Mouse (Mus musculus) Patski (cell line): Measurements from ENCODE around the gene Hoxc11. TPM values are rescaled to one million over a fixed set of nuclear protein-coding genes. Genes with fewer than 3 reads are reported as not detected.
A peak's percentile ranks its signal among the peaks of the same experiment; 100 is the strongest.

Experiments
- ATAC-seq: fragments of 100-300 bp; one replicate; pipeline ENCODE4 v1.8.0; 2021
- CTCF ChIA-PET: fragments of 350-600 bp; sonication (Branson Sonifier 250); formaldehyde crosslinking; loops from one replicate; lab custom pipeline; 2022; ENCODE audit warnings: inconsistent platforms; lab: Charles Lee
- POLR2A ChIA-PET: fragments of 350-600 bp; sonication (Branson Sonifier 250); formaldehyde crosslinking; loops from one replicate; lab custom pipeline; 2022; ENCODE audit warnings: antibody characterized with exemption, inconsistent platforms; lab: Charles Lee
- DNase-seq: peaks from one replicate; pipeline ENCODE4 v3.0.0-alpha.2; 2011; ENCODE audit warnings: low read depth, low spot score
- H3K27me3 ChIP-seq: fragments of 371-371 bp; one replicate; pipeline ENCODE4 v1.5.1; 2021
- CTCF ChIP-seq: fragments of 100-300 bp; IDR thresholded peaks from one replicate; pipeline ENCODE4 v1.5.1; 2021
- in situ Hi-C: fragments of 300-500 bp; cut with MboI; formaldehyde crosslinking; loops from 3 replicates; pipeline ENCODE4 v1.11.1; 2018; ENCODE audit warnings: low pct_unique_long_range_greater_than_20kb, mixed read lengths
- polyA plus RNA-seq: library from polyadenylated mRNA; unstranded; gene quantifications from one replicate; pipeline ENCODE4 v1.2.3, GENCODE M21; 2021

Gene Hoxc11
- polyA plus RNA-seq, 1 experiment from 2014 or later: not detected

DNA sequence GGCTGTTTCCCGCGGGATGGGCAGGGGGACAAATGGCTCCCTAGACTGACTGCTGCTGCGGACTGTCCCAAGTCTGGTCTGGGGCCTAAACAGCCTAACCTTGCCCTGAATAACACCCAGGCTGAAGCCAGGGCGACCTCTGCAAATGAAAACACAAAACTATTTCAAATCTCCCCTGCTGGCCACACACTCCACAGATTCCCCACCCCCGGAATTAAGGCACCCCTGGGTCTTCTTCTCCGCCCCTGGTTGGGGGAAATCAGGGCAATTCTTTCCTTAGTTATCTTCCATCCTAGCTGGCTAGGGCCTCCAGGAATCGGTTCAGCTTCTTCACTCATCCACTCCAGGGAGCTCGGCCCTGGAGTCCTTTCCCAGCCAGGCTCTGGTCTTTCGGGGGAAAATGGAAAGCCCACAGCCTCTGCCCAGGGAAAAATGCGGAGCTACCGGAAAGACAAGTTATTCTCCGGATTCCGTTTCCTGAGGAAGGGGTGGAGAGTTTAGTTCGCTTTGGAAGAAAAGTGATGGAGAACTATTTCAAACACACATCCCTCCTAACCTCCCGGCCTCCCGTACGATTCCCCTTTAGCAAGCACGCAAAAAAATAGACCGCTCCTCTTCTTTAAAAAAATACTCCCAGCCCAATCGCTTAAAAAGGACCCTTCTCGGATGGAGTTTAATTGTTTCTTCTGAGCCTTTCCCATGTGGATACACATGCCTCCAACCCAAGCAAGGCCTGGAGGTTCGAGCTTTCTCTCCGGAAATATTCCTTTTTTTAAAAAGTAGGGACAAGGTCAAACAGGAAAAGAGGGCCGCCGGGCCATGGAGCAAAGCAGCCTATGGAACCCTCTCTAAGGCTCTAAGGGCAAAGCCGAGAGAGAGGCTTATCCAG is 11.0 kb downstream of the Hoxc11 start:
- ATAC-seq (no peak), DNase-seq (no peak)
- ChIA-PET CTCF (interaction anchor here (1.0 to 3.5 kb wide), 10 partner anchors 12 to 213 kb away, joined by 3 to 43 read pairs (median 8); no protein-coding TSS in a partner anchor), POLR2A (interaction anchor here (1.2 kb wide), 1 partner anchor 214 kb away, joined by 3 read pairs; no protein-coding TSS in a partner anchor)
- in situ Hi-C loops: loop anchor here (10.0 kb wide), 1 partner anchor 340 kb away; no protein-coding TSS in a partner anchor
- TF ChIP-seq CTCF: no peak
- H3K27me3 ChIP-seq: no peaks in the 10 kb centered on the region

- in situ Hi-C loops: loop anchor here (10.0 kb wide), 1 partner anchor 339 kb away; no protein-coding TSS in a partner anchor
- peak; percentile 98 for TF ChIP-seq CTCF
- ATAC-seq (peak; percentile 54), DNase-seq (no peak)
- ChIA-PET CTCF (interaction anchor here (0.6 to 3.5 kb wide), 21 partner anchors 8 to 273 kb away, joined by 3 to 43 read pairs (median 5); partner anchors contain the start of gene Cbx5), POLR2A (interaction anchor here (1.6 to 1.7 kb wide), 2 partner anchors 14 to 211 kb away, joined by 7 to 10 read pairs; no protein-coding TSS in a partner anchor)
- H3K27me3 ChIP-seq: no peaks in the 10 kb centered on the region
Measured at GRCm38 (mm10) chr15:102965892-102966775, 11.9 kb downstream of the Hoxc11 start.

DNA sequence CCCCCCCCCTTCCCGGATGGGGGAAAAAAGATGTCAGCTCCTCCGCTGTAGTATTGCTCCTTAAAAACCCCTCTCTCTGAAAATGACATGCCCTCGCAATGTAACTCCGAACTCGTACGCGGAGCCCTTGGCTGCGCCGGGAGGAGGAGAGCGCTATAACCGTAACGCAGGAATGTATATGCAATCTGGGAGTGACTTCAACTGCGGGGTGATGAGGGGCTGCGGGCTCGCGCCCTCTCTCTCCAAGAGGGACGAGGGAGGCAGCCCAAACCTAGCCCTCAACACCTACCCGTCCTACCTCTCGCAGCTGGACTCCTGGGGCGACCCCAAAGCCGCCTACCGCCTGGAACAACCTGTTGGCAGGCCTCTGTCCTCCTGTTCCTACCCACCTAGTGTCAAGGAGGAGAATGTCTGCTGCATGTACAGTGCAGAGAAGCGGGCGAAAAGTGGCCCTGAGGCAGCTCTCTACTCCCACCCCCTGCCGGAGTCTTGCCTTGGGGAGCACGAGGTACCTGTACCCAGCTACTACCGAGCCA is 12.6 kb downstream of the Hoxc11 start, which contains the start of gene Hoxc10:
Hoxc10 (plus strand) TSS at position 21 of the 536 bp plus-strand sequence.
- no peaks in the 10 kb centered on the region for H3K27me3 ChIP-seq
- in situ Hi-C loops: loop anchor here (10.0 kb wide), 1 partner anchor 338 kb away; no protein-coding TSS in a partner anchor
- no peak for TF ChIP-seq CTCF
- DNase-seq: no peak
- ATAC-seq: no peak
- ChIA-PET POLR2A (interaction anchor here (0.5 to 1.7 kb wide), 3 partner anchors 13 to 211 kb away, joined by 3 to 10 read pairs (median 7); partner anchors contain the start of gene Hoxc8), CTCF (interaction anchor here (0.6 to 3.5 kb wide), 18 partner anchors 8 to 272 kb away, joined by 3 to 43 read pairs (median 5); partner anchors contain the start of gene Cbx5)

- in situ Hi-C loops: loop anchor here (10.0 kb wide), 1 partner anchor 338 kb away; no protein-coding TSS in a partner anchor
- no peaks in the 10 kb centered on the region for H3K27me3 ChIP-seq
- ATAC-seq (no peak), DNase-seq (no peak)
- no peak for TF ChIP-seq CTCF
- POLR2A ChIA-PET: interaction anchor here (0.5 to 1.7 kb wide), 3 partner anchors 13 to 210 kb away, joined by 3 to 10 read pairs (median 7); partner anchors contain the start of gene Hoxc8
- CTCF ChIA-PET: interaction anchor here (1.1 to 3.5 kb wide), 8 partner anchors 14 to 211 kb away, joined by 3 to 43 read pairs (median 8); no protein-coding TSS in a partner anchor
Measured at GRCm38 (mm10) chr15:102967312-102967510, 13.0 kb downstream of the Hoxc11 start, which contains the start of gene Hoxc5. Gene Hoxc5 (plus strand): TSS chr15:102967443.

DNA sequence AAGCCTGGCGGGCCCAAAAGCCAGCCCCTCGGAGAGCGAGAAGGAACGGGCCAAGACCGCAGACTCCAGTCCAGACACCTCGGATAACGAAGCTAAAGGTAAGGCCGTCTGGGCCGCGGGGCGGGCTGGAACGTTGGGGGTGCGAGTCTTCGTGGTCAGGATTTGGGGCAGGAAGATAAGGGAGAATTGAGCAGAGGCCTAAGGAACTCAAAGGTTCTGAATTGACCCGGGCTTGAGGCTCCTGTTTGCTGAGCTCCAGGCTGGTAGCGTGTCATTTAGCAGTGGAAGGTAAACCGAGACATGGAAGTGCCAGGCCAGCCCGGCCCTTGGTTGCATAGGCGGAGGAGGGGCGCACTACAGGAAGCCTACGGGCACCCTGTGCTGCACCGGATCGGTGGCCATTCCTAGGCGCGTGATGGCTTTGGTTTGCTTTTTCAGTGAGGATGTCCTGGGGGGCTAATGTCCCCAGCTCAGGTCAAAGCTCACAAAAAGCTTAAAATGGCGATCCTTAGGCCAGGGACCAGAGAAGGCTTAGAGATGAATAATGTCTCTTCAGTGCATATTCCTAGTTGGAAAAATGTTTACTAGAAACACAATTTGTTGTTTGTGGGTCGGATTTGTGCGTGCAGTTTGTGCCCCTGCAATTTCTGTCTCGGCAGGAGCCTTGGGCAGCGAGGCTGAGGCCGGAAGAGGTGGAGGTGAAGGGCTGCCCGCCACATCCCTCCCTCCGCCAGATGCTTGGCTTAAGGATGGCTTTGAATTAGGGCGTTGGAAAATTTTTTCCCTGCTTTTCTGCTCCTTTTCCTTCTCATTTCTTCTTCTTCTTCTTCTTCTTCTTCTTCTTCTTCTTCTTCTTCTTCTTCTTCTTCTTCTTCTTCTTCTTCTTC is 13.5 kb downstream of the Hoxc11 start:
- H3K27me3 ChIP-seq: no peaks in the 10 kb centered on the region
- DNase-seq: no peak
- in situ Hi-C loops: loop anchor here (10.0 kb wide), 1 partner anchor 337 kb away; no protein-coding TSS in a partner anchor
- no peak for ATAC-seq
- CTCF ChIA-PET: interaction anchor here (1.1 to 3.5 kb wide), 5 partner anchors 14 to 211 kb away, joined by 3 to 43 read pairs (median 3); no protein-coding TSS in a partner anchor
- TF ChIP-seq CTCF: no peak
- POLR2A ChIA-PET: interaction anchor here (0.7 to 1.7 kb wide), 5 partner anchors 12 to 394 kb away, joined by 3 to 10 read pairs (median 4); no protein-coding TSS in a partner anchor

- ATAC-seq: no peak
- H3K27me3 ChIP-seq: no peaks in the 10 kb centered on the region
- no peak for TF ChIP-seq CTCF
- in situ Hi-C loops: loop anchor here (10.0 kb wide), 1 partner anchor 336 kb away; no protein-coding TSS in a partner anchor
- ChIA-PET CTCF (interaction anchor here (1.1 kb wide), 1 partner anchor 209 kb away, joined by 5 read pairs; no protein-coding TSS in a partner anchor), POLR2A (interaction anchor here (0.8 kb wide), 1 partner anchor 10 kb away, joined by 5 read pairs; no protein-coding TSS in a partner anchor)
- DNase-seq: no peak
Measured at GRCm38 (mm10) chr15:102969296-102969695, 15.1 kb downstream of the Hoxc11 start.

- CTCF ChIA-PET: no interaction called here
- POLR2A ChIA-PET: no interaction called here
- in situ Hi-C loops: no loop called here
- TF ChIP-seq CTCF: no peak
- no peak for ATAC-seq
- DNase-seq: no peak
- no peaks in the 10 kb centered on the region for H3K27me3 ChIP-seq
Measured at GRCm38 (mm10) chr15:102970740-102971139, 16.5 kb downstream of the Hoxc11 start.

DNA sequence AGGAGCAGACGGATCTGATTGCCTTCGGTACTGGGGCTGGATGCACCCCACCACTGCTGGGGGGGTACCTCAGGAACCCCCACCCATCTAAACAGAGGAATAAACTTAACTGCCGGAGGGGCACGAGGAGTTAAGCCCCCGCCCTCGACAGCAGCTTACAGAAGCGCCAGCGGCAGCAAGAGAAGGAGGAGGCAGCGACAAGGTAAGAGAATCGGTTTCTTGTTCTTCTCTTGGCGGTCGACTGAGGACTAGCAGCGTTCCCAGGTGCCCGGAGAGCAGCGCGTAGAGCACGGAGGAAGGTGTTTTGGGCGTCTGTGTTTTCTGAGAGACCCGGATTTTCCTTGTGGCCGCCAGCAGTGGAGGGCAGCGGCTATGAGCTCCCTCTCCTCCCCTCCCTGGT is 18.0 kb downstream of the Hoxc11 start:
- ChIA-PET POLR2A (no interaction called here), CTCF (interaction anchor here (1.2 kb wide), 1 partner anchor 213 kb away, joined by 3 read pairs; no protein-coding TSS in a partner anchor)
- no peaks in the 10 kb centered on the region for H3K27me3 ChIP-seq
- in situ Hi-C loops: no loop called here
- ATAC-seq: no peak
- no peak for TF ChIP-seq CTCF
- no peak for DNase-seq
